Mouse (Mus musculus) small intestine, adult 2 months (tissue): Measurements from ENCODE around the gene Fkbp3.

Experiments used
- CTCF ChIP-seq: fragments of 200-500 bp; IDR thresholded peaks from 2 replicates; pipeline ENCODE4 v1.5.1; 2012; ENCODE audit warnings: low read depth, mild to moderate bottlenecking, control low read depth, inconsistent platforms, low read length, moderate library complexity, mixed read lengths; ENCODE audit not compliant: insufficient replicate concordance, insufficient read length; ENCODE audit errors: extremely low read depth
- POLR2A ChIP-seq: fragments of 200-500 bp; IDR thresholded peaks from 2 replicates; pipeline ENCODE4 v1.6.1; 2012; ENCODE audit warnings: low read depth, mild to moderate bottlenecking, control low read depth, inconsistent platforms, low read length, moderate library complexity

DNA sequence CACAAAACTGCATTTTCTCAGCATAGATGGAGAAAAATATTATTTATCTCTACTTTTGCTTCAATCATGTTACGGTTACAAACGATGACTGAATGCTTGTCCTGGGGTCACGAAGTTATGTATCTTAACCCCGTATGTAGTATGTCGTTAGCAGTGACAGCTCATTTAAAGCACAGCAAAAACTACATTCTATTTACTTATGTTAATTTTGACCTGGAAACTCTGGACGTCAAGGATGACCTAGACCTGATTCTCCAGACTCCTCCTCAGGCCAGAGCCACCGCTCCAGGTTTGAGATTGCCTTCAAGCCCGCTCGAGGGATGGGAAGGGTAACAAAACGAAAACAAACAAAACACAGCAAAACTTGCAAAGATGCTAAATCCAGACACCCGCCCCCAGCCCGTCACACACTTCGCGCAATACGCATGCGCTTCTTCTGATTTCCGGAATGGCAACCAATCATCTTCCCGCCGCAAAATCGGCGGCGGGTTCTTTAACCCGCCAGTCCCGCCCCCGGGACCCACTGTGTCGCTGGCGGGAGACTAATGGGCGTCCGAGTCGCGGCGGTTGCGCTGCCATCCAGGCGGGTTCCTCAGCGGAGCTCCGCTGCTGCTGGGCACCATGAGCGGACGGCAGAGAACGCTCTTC, 1.4 kb upstream of the Fkbp3 start, which contains the start of gene Fancm:
- no peak; the same call in 1 of the 2 replicates for TF ChIP-seq CTCF
- peak; percentile 51 for TF ChIP-seq POLR2A
